Mouse (Mus musculus): ENCODE data around the gene Crtc1. TPM values are rescaled to one million over a fixed set of nuclear protein-coding genes. Genes with fewer than 3 reads are reported as not detected.

Crtc1 gene
- polyA plus RNA-seq, 1 experiment from 2014 or later = 6.9 TPM

DNA sequence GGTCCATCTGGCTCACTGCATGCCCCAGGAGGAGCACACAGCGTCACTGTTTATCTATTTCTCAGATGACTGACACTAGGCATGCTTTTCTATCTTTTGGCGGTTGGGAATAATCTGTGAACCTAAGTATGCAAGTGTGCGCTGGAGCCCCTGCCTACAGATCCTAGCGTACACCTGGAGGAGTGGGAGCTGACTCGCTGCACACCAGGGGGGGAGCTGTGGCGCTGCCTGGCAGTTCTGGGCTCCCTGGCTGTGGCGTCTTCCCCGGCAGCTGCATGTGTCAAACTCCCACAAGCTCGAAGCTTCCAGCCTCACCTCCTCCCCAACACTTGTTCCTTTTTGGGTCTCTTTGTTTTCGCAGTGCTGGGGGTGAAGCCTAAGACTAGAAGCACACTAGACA lies 21.5 kb downstream of the Crtc1 start:
- Histone ChIP-seq H3K9me3 (replicated peaks) (no peaks in the 10 kb centered on the region), H3K36me3 (0 out of 2 replicates have a peak, but pooled peaks cover 7% of the 10 kb centered on the region), H3K4me1 (peaks cover 99% of the 10 kb centered on the region), H3K9ac (no peak overlapping the region), H3K4me2 (no peak overlapping the region), H3K27ac (peak overlapping the region; percentile 52; the same call in 1 of the 2 replicates), H3K27me3 (replicated peaks) (no peaks in the 10 kb centered on the region), H3K4me3 (no peak overlapping the region)
- WGBS (ENCODE audit: insufficient replicate concordance) = 53% methylated on average over 10 of the region's 10 CpGs
- ATAC-seq = no peak

DNA sequence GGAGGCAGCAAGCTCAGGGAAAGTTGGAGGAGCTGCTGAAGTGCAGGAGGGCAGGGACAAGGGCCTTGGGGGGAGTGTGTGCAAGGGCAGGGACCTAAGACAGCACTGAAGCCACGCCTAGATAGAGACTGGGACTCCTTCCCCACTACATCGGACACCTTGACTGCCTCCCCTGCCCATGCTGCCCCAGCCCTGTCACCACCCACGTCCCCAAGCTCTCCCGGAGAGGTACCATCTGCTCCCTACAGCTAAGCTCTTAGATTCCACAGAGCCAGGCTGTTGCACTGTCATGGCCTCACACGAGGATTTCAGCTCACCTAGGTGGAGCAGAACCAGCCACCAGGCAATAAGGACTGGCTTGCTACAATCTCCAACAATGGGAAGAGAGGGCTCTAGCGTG lies 22.4 kb downstream of the Crtc1 start:
- peaks cover 99% of the 10 kb centered on the region for H3K4me1 ChIP-seq
- H3K36me3 ChIP-seq = 0 out of 2 replicates have a peak, but pooled peaks cover 7% of the 10 kb centered on the region
- no peak overlapping the region for H3K4me3 ChIP-seq
- no peaks in the 10 kb centered on the region for H3K27me3 ChIP-seq (replicated peaks)
- H3K4me2 ChIP-seq = peak overlapping the region; percentile 14; the same call in 1 of the 2 replicates
- ATAC-seq = no peak; the same call in 1 of the 2 replicates
- no peaks in the 10 kb centered on the region for H3K9me3 ChIP-seq (replicated peaks)
- H3K9ac ChIP-seq = peak overlapping the region; percentile 29
- WGBS (ENCODE audit: insufficient replicate concordance) = 54% methylated on average over 6 of the region's 6 CpGs
- peak overlapping the region; percentile 52 for H3K27ac ChIP-seq

DNA sequence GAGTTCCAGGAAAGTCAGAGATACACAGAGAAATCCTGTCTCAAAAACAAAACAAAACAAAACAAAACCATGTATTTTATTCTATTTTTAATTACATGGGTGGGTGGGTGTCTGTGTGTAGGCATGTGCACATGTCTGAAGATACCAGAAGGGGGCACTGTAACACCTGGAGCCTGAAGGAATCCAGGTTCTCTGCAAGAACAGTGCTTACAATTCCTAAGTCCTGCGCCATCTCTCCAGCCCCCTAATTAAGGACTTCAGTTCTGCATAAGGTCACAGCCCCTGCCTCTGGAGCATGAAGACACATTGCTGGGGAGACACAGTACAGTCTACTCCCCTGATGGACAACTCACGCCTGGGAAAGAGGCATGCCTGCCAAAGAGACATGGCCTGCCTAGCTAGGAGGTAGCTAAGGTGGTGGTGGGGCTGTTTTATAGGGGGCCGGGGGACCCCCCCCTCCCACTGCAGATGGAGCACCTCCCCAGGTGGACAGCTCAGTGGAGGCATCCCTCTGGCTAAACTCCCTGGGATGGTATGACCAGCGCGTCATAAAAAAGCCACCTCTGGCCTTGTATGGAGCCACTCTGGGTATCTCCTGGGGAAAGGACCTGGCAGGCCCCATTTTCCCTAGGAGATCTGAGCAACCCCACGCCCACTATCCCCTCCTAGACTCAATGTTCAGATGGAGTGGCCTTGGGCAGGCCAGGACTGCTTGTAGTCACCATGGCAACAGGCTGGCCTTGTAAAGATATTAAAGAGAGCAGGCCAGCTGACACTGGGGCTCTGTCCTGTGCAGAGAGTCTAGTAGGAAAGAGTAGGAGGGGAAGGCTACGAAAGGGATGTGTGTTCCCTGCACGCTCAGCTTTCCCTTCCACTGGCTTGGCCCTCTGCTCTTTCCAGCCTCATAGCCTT lies 23.6 kb downstream of the Crtc1 start:
- peak; percentile 7; the same call in 1 of the 2 replicates for ATAC-seq
- H3K4me2 ChIP-seq = no peak overlapping the region; the same call in 1 of the 2 replicates
- H3K9ac ChIP-seq = peak overlapping the region; percentile 33; the same call in 1 of the 2 replicates
- peaks cover 99% of the 10 kb centered on the region for H3K4me1 ChIP-seq
- peak overlapping the region; percentile 89 for H3K27ac ChIP-seq
- no peaks in the 10 kb centered on the region for H3K9me3 ChIP-seq (replicated peaks)
- 0 out of 2 replicates have a peak, but pooled peaks cover 7% of the 10 kb centered on the region for H3K36me3 ChIP-seq
- 72% methylated on average over 8 of the region's 8 CpGs for WGBS (ENCODE audit: insufficient replicate concordance)
- no peak overlapping the region for H3K4me3 ChIP-seq
- no peaks in the 10 kb centered on the region for H3K27me3 ChIP-seq (replicated peaks)

DNA sequence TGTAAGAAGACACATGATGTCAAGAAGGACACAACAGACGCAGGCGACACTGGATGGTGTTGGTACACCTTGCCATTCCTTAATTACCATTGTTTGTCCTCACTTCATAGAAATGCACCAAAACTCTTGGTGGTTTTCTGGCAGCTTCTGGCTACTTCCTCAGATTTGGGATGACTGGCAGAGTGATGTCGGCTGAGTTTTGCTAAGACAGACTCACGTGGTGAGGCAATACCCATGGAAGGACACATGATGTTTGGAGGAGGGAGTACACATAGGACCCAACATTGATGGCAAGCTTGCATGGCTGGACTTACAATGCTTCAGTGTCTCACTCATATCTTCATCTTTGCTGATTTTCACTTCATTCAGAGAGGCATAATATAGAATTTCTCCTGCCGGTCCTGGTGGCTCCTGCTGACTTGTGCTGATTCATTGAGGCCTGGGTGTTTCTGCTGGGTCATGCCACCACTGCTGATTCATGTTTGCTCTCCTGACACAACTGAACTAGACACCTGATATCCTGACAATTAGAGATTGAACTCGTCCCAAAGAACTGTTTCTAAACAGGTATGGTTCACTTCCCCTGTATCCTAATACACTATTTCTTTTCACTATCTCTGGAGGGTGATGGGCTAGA lies 25.0 kb downstream of the Crtc1 start:
- Histone ChIP-seq H3K27me3 (replicated peaks) (no peaks in the 10 kb centered on the region), H3K4me2 (peak overlapping the region; percentile 53), H3K4me1 (peaks cover 89% of the 10 kb centered on the region), H3K9ac (peak overlapping the region; percentile 34; the same call in 1 of the 2 replicates), H3K4me3 (peak overlapping the region; percentile 24; the same call in 1 of the 2 replicates), H3K9me3 (replicated peaks) (no peaks in the 10 kb centered on the region), H3K27ac (peak overlapping the region; percentile 89), H3K36me3 (0 out of 2 replicates have a peak, but pooled peaks cover 7% of the 10 kb centered on the region)
- WGBS (ENCODE audit: insufficient replicate concordance) = 61% methylated on average over 6 of the region's 6 CpGs
- peak; percentile 78 for ATAC-seq

DNA sequence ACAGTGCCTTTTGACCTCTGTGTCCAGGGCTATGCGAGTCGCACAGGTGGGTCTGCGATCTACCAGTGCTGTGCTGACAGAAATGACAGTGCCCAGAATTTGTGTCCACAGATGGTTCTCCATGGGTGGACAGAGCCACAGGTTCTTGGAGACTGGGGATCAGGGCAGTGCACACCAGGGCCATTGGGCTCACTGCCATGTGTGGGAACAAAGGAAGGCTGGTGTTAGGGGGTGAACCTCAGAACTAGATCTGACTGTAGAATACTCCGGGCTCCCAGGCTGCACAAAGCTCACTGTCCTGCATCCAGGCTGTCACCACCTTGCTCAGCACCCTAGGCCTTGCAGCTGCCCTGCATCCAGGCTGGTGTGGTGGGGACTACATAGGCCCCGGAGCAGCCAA lies 29.1 kb downstream of the Crtc1 start:
- Histone ChIP-seq H3K9ac (no peak overlapping the region), H3K27me3 (replicated peaks) (no peaks in the 10 kb centered on the region), H3K27ac (no peak overlapping the region), H3K4me1 (peaks cover 74% of the 10 kb centered on the region), H3K4me2 (no peak overlapping the region), H3K36me3 (0 out of 2 replicates have a peak, but pooled peaks cover 7% of the 10 kb centered on the region), H3K4me3 (no peak overlapping the region), H3K9me3 (replicated peaks) (no peaks in the 10 kb centered on the region)
- ATAC-seq = no peak
- WGBS (ENCODE audit: insufficient replicate concordance) = 85% methylated on average over 5 of the region's 5 CpGs

DNA sequence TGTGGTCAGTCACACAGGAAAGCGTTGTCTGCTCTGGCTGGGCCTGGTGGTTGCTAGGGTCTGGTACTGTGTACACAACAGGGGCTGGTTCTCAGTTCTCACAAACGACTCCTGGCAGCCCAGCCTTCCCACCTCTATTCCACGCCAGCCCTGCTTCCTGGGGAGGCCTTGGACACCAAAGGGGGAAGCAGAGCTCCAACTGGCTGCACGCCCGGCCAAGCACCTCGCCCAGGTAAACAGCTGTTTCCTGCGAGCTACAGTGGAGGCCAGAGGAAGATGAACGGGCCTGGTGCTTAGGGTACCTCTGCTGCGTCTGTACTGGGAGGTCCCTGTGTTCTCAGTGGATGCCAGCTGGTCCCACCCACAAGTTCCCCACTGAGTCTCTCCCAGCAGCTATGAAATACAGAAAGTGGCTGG lies 29.9 kb downstream of the Crtc1 start:
- H3K9ac ChIP-seq = no peak overlapping the region
- no peak overlapping the region for H3K4me2 ChIP-seq
- no peak for ATAC-seq
- H3K9me3 ChIP-seq (replicated peaks) = no peaks in the 10 kb centered on the region; the same call in 1 of the 2 replicates
- no peaks in the 10 kb centered on the region for H3K27me3 ChIP-seq (replicated peaks)
- H3K36me3 ChIP-seq = peaks cover 8% of the 10 kb centered on the region; the same call in 1 of the 2 replicates
- H3K4me3 ChIP-seq = no peak overlapping the region
- H3K27ac ChIP-seq = no peak overlapping the region
- H3K4me1 ChIP-seq = peaks cover 74% of the 10 kb centered on the region
- 60% methylated on average over 9 of the region's 9 CpGs for WGBS (ENCODE audit: insufficient replicate concordance)

DNA sequence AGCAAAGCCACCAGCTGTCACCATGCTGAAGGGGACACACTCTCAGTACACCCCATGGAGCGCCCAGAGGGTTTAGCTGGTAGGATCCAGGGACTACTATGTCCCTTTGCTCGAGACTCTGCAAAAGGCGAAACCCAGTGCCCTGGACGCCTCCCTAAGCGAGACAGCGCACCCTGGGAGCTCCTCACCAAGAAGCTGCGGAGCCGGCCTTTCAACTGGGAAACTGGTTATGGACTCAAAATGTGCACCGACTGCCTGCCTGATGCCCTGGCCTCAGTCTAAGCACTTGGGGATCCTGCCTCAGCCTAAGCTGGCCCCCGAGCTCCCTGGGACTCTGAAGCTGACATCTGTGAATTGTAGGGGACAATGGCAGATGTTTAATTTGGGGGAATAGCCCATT lies 30.4 kb downstream of the Crtc1 start:
- Histone ChIP-seq H3K27ac (no peak overlapping the region), H3K27me3 (replicated peaks) (no peaks in the 10 kb centered on the region), H3K4me2 (no peak overlapping the region), H3K36me3 (peaks cover 9% of the 10 kb centered on the region; the same call in 1 of the 2 replicates), H3K9ac (no peak overlapping the region), H3K4me3 (no peak overlapping the region), H3K4me1 (peaks cover 71% of the 10 kb centered on the region), H3K9me3 (replicated peaks) (no peaks in the 10 kb centered on the region; the same call in 1 of the 2 replicates)
- WGBS (ENCODE audit: insufficient replicate concordance) = 84% methylated on average over 10 of the region's 10 CpGs
- ATAC-seq = no peak

DNA sequence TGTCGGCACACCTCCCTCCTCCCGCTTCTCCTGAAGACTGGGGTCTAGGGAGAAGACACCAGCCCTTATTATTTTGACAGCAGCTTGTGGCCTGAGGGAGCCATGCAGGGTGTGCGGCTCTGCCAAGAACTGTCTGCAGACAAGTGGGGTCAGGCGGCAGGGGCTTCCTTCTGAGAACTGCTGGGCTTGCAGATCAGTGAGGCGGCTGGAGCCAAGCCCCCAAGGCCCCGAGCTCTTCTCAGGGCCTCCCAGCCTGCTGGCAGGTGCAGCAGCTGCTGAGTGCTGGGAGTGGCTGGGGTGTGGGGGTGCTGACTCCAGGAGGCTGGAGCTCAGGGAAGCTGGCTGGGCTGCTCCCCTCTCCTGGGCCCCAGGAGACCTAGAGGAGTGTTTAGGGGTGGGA lies 31.1 kb downstream of the Crtc1 start:
- Histone ChIP-seq H3K4me3 (no peak overlapping the region), H3K4me2 (no peak overlapping the region), H3K36me3 (peaks cover 6% of the 10 kb centered on the region; the same call in 1 of the 2 replicates), H3K9me3 (replicated peaks) (no peaks in the 10 kb centered on the region; the same call in 1 of the 2 replicates), H3K27ac (no peak overlapping the region), H3K27me3 (replicated peaks) (no peaks in the 10 kb centered on the region), H3K4me1 (peaks cover 64% of the 10 kb centered on the region), H3K9ac (no peak overlapping the region)
- no peak for ATAC-seq
- 67% methylated on average over 6 of the region's 6 CpGs for WGBS (ENCODE audit: insufficient replicate concordance)

DNA sequence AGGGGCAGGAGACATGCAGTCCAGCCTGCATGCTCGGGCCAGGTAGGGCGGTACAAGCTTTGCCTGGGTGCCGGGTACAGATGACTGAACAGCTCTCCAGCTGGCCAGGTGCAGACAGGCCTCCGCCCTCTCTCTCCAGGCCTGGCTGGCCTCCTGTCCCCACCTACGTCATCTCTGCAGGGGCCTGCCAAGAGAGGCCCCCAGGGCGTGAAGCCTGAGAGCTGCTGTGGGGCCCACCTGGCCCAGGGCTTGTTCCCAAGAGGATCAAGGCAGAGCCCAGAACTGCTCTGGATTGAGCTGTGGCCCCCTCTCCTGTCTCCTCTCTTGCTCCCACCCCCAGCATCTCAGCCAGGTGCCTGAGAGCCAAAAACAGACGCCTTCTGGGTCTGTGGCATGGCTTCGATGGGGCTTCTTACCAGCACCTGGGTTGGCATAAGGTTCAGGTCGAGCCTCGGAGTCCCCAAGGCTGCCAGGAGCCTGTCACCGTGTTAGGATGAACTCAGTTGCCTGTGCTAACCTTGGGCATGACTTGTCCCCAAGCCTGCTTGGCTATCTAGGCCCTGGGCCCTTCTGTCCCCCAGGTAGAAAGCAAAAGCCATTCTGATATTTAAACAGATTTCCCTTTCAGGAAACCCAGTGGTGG lies 32.8 kb downstream of the Crtc1 start:
- Histone ChIP-seq H3K4me2 (no peak overlapping the region), H3K27me3 (replicated peaks) (no peaks in the 10 kb centered on the region), H3K4me3 (no peak overlapping the region), H3K9ac (no peak overlapping the region), H3K36me3 (peaks cover 6% of the 10 kb centered on the region; the same call in 1 of the 2 replicates), H3K9me3 (replicated peaks) (no peaks in the 10 kb centered on the region; the same call in 1 of the 2 replicates), H3K27ac (0 out of 2 replicates have a peak overlapping the region, but pooled peaks have one; percentile 34), H3K4me1 (peaks cover 47% of the 10 kb centered on the region)
- ATAC-seq = no peak
- 75% methylated on average over 11 of the region's 11 CpGs for WGBS (ENCODE audit: insufficient replicate concordance)

DNA sequence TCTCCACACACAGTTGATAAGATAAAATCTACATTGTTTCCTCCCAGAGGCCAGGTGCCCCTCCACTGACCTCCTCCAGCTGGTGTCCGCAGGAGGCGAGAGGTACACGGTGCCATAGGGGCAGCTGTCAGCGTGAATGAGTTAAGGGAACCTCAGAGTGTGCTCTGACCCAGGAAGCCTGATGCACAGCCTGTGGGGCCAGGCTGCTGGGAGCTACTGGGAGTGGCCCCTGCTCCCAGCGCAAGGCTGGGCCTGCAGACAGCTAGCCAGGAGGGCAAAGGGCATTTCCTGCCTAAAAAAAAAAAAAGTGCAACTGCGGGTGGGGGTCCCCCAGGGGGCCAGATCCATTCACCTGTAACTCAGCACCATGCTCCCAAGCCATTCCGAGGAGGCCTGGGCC lies 34.2 kb downstream of the Crtc1 start:
- peaks cover 38% of the 10 kb centered on the region for H3K4me1 ChIP-seq

DNA sequence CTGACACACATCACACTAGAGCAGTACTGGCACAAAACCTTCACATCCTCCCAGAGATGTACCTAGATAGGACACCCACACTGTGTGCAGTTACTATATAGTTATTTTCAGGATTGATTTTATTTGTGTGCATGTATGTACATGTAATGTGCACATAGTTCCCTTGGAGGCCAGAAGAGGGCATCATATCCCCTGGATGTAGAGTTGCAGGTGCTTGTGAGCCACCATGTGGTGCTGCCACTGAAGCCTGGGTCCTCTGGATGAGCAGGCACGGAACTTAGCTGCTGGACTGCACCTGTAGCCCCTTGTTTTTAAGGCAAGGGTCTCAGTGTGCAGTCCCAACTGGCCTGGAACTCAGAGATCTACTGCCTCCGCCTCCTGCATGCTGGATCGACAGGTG lies 35.2 kb downstream of the Crtc1 start:
- Histone ChIP-seq H3K4me1 (peaks cover 34% of the 10 kb centered on the region), H3K27ac (no peak overlapping the region), H3K9me3 (replicated peaks) (no peaks in the 10 kb centered on the region; the same call in 1 of the 2 replicates), H3K36me3 (peaks cover 6% of the 10 kb centered on the region; the same call in 1 of the 2 replicates), H3K9ac (no peak overlapping the region), H3K27me3 (replicated peaks) (no peaks in the 10 kb centered on the region), H3K4me2 (no peak overlapping the region), H3K4me3 (no peak overlapping the region)
- ATAC-seq = no peak
- WGBS (ENCODE audit: insufficient replicate concordance) = 77% methylated on average over 3 of the region's 3 CpGs

More for the DNA sequence above, 34.2 kb downstream of the Crtc1 start:
- Histone ChIP-seq H3K27ac (peak overlapping the region; percentile 34; the same call in 1 of the 2 replicates), H3K4me3 (no peak overlapping the region), H3K27me3 (replicated peaks) (no peaks in the 10 kb centered on the region), H3K9ac (no peak overlapping the region), H3K36me3 (peaks cover 6% of the 10 kb centered on the region; the same call in 1 of the 2 replicates), H3K4me2 (no peak overlapping the region), H3K9me3 (replicated peaks) (no peaks in the 10 kb centered on the region; the same call in 1 of the 2 replicates)
- ATAC-seq = no peak
- 45% methylated on average over 7 of the region's 7 CpGs for WGBS (ENCODE audit: insufficient replicate concordance)
